Mouse (Mus musculus) intestine, embryonic 15.5 days (tissue): ENCODE results near the gene Fbxl22. TPM values are rescaled to one million over a fixed set of nuclear protein-coding genes. Genes with fewer than 3 reads are reported as not detected.

ENCODE experiments used
- ATAC-seq: fragments of 200-750 bp; cut with Nextera tagmentation; 2 replicates; pipeline ENCODE4 v1.8.0; 2017; ENCODE audit warnings: moderate TSS enrichment, moderate library complexity
- H3K27ac ChIP-seq: fragments of 300-500 bp; sonication (generic); 2 replicates; pipeline ENCODE4 v1.5.1; 2015; ENCODE audit warnings: mild to moderate bottlenecking, inconsistent platforms
- H3K27me3 ChIP-seq: fragments of 300-500 bp; sonication (generic); replicated peaks from 2 replicates; pipeline ENCODE4 v1.6.1; 2015; ENCODE audit warnings: inconsistent platforms
- H3K36me3 ChIP-seq: fragments of 300-500 bp; sonication (generic); 2 replicates; pipeline ENCODE4 v1.6.1; 2015; ENCODE audit warnings: inconsistent platforms
- H3K4me1 ChIP-seq: fragments of 300-500 bp; sonication (generic); replicated peaks from 2 replicates; pipeline ENCODE4 v1.6.1; 2015; ENCODE audit warnings: inconsistent platforms
- H3K4me2 ChIP-seq: fragments of 300-500 bp; sonication (generic); replicated peaks from 2 replicates; pipeline ENCODE4 v1.6.1; 2015; ENCODE audit warnings: mild to moderate bottlenecking, inconsistent platforms
- H3K4me3 ChIP-seq: fragments of 300-500 bp; sonication (generic); replicated peaks from 2 replicates; pipeline ENCODE4 v1.5.1; 2015; ENCODE audit warnings: inconsistent platforms
- H3K9ac ChIP-seq: fragments of 300-500 bp; sonication (generic); 2 replicates; pipeline ENCODE4 v1.6.1; 2015; ENCODE audit warnings: inconsistent platforms
- H3K9me3 ChIP-seq: fragments of 300-500 bp; sonication (generic); 2 replicates; pipeline ENCODE4 v1.6.1; 2016; ENCODE audit warnings: inconsistent platforms
- WGBS: fragments of 180-500 bp; shearing (Covaris S2); methylation state at CpG from one replicate; pipeline ENCODE4 v1.1.7; 2015; 5-methylcytosine and 5-hydroxymethylcytosine counted together
- polyA plus RNA-seq: library from polyadenylated mRNA; unstranded; fragments of >200 nt; fragmentation: Nextera tagmentation; extraction: Ambion mirVana; gene quantifications from 2 replicates; pipeline ENCODE4 v1.2.1, GENCODE M21; 2015

The Fbxl22 gene
- polyA plus RNA-seq, 1 experiment from 2014 or later, result 12.9 TPM

- H3K4me2 ChIP-seq, result no peak overlapping the region
- H3K9ac ChIP-seq, result no peak overlapping the region
- 77% methylated on average over 4 of the region's 4 CpGs for WGBS
- H3K27ac ChIP-seq, result no peak overlapping the region
- H3K4me3 ChIP-seq, result no peak overlapping the region
- no peak for ATAC-seq
- no peaks in the 10 kb centered on the region for H3K27me3 ChIP-seq
- H3K4me1 ChIP-seq, result peaks cover 5% of the 10 kb centered on the region; the same call in 1 of the 2 replicates
- H3K9me3 ChIP-seq, result no peaks in the 10 kb centered on the region
- peaks cover 16% of the 10 kb centered on the region for H3K36me3 ChIP-seq
Measured at GRCm38 (mm10) chr9:66506011-66506410, 8.4 kb downstream of the Fbxl22 start.

DNA sequence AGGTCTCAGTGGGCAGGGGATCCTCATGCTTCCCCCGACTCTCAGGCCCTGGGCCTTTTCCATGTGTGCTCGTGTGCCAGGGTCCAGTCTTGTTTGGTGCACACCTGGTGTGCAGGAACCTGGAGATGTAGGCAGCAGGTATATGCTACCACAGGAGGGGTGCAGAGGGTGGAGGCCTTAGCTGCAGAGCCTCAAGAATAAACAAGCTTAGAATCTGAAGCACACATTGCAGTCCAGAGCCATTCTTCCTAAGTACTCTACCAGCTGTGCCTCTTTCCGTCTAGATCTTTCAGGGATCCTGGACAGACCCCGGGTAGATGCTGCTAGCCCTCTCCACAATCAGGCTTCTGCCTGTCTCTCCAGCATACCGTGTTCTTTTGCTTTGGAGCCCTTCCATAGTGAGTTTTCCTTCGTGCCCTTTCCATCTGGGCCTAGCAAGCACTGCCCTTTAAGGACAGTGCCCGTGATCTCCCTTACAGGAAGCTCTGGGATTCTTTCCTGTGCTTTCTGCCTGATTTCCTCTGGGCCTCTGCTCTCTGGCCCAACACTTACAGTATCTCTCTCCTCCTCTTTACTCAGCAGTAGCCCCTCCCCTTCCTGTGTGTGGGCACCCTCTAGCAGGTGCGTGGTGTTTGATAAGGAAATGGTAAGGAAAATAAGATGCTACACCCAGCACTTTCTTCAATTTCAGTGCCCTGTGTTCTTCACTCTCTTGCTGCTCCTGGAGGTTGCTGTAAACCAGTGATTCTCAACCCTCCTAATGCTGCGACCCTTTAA is 9.1 kb downstream of the Fbxl22 start:
- Histone ChIP-seq H3K4me3 (no peak overlapping the region), H3K27me3 (no peaks in the 10 kb centered on the region), H3K36me3 (peaks cover 16% of the 10 kb centered on the region), H3K4me1 (0 out of 2 replicates have a peak, but pooled peaks cover 2% of the 10 kb centered on the region), H3K4me2 (no peak overlapping the region), H3K9ac (no peak overlapping the region), H3K9me3 (no peaks in the 10 kb centered on the region), H3K27ac (0 out of 2 replicates have a peak overlapping the region, but pooled peaks have one; percentile 3)
- peak; percentile 78 for ATAC-seq
- WGBS, result 75% methylated on average over 9 of the region's 9 CpGs

DNA sequence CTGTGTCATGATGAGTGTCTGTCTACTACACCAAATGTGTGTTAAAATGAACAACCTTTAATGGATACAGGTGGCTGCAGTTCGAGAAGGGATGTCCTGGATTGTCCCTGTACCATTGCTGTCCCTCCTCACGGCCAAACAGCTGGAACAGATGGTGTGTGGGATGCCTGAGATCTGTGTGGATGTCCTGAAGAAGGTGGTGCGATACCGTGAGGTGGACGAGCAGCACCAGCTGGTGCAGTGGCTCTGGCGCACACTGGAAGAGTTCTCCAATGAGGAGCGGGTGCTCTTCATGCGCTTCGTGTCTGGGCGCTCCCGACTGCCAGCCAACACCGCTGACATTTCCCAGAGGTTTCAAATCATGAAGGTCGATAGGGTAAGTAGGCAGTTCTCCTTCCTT is 9.9 kb downstream of the Fbxl22 start:
- Histone ChIP-seq H3K9me3 (no peaks in the 10 kb centered on the region), H3K4me3 (no peak overlapping the region), H3K27me3 (no peaks in the 10 kb centered on the region), H3K4me1 (no peaks in the 10 kb centered on the region), H3K27ac (no peak overlapping the region), H3K4me2 (no peak overlapping the region), H3K9ac (no peak overlapping the region), H3K36me3 (peaks cover 20% of the 10 kb centered on the region)
- 86% methylated on average over 13 of the region's 13 CpGs for WGBS
- no peak for ATAC-seq

DNA sequence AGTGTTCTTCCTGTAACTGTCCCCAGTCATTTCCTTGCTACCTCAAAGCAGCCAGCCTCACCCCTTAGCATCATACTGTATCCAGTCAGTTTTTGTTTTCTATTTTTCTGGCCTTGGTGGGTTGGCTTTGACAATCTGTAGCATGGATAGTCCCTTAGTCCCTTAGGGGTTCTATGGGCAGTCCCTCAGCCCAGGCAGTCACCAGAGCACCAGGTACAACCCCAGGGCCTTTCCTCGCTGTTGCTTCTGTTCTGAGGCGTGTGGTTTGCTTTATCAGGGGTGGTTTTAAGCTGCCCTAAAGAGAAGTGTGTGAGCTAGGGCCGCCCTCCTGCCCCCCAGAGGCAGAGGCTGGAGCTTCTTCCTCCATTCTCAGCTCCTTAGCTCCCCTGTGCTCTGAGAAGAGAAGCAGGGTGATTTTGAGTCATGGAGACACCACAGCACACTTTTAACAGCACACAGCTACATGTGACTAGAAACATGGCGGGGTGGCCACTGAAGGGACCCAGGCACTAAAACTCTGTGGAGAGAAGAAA is 10.4 kb downstream of the Fbxl22 start:
- ATAC-seq, result no peak

DNA sequence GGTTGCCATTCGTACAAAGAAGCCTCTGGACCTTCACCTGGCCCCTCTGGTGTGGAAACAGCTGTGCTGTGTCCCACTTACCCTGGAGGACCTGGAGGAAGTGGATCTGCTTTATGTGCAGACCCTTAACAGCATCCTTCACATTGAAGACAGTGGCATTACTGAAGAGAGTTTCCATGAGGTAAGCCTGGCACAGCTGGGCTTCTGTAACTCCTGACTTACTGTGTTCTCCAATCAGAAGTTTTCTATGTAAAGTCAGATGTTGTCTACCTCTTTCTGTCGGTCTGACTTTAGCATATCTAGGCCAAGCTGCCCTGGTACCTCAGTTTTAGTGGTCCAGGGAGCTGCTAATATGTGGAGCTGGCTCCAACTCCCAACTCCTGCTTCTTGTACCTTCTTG is 13.1 kb downstream of the Fbxl22 start:
- H3K4me2 ChIP-seq, result no peak overlapping the region
- H3K27me3 ChIP-seq, result no peaks in the 10 kb centered on the region
- no peak for ATAC-seq
- H3K27ac ChIP-seq, result no peak overlapping the region
- no peak overlapping the region for H3K4me3 ChIP-seq
- H3K36me3 ChIP-seq, result peaks cover 16% of the 10 kb centered on the region
- no peak overlapping the region for H3K9ac ChIP-seq
- 58% methylated on average over 2 of the region's 2 CpGs for WGBS
- H3K4me1 ChIP-seq, result no peaks in the 10 kb centered on the region
- no peaks in the 10 kb centered on the region for H3K9me3 ChIP-seq

More for the DNA sequence above, 10.4 kb downstream of the Fbxl22 start:
- Histone ChIP-seq H3K36me3 (peaks cover 20% of the 10 kb centered on the region), H3K27ac (no peak overlapping the region), H3K9ac (no peak overlapping the region), H3K4me1 (no peaks in the 10 kb centered on the region), H3K4me2 (no peak overlapping the region), H3K4me3 (no peak overlapping the region), H3K9me3 (no peaks in the 10 kb centered on the region), H3K27me3 (no peaks in the 10 kb centered on the region)
- WGBS, result 88% methylated on average over 4 of the region's 4 CpGs

GRCm38 (mm10) chr9:66493992-66494391 is 20.4 kb downstream of the Fbxl22 start:
- H3K4me2 ChIP-seq, result no peak overlapping the region
- peaks cover 33% of the 10 kb centered on the region for H3K36me3 ChIP-seq
- H3K4me1 ChIP-seq, result no peaks in the 10 kb centered on the region
- no peak overlapping the region for H3K9ac ChIP-seq
- H3K27ac ChIP-seq, result no peak overlapping the region
- no peak overlapping the region for H3K4me3 ChIP-seq
- no peaks in the 10 kb centered on the region for H3K9me3 ChIP-seq
- no peak for ATAC-seq
- no peaks in the 10 kb centered on the region for H3K27me3 ChIP-seq

GRCm38 (mm10) chr9:66492361-66492760 is 22.0 kb downstream of the Fbxl22 start:
- H3K27ac ChIP-seq, result no peak overlapping the region
- H3K4me1 ChIP-seq, result no peaks in the 10 kb centered on the region
- no peak overlapping the region for H3K9ac ChIP-seq
- H3K36me3 ChIP-seq, result peaks cover 39% of the 10 kb centered on the region
- H3K4me3 ChIP-seq, result no peak overlapping the region
- 92% methylated on average over 1 of the region's 1 CpGs for WGBS
- H3K4me2 ChIP-seq, result no peak overlapping the region
- H3K27me3 ChIP-seq, result no peaks in the 10 kb centered on the region
- no peak for ATAC-seq
- no peaks in the 10 kb centered on the region for H3K9me3 ChIP-seq

GRCm38 (mm10) chr9:66488786-66489185 is 25.6 kb downstream of the Fbxl22 start:
- H3K4me2 ChIP-seq, result no peak overlapping the region
- H3K9me3 ChIP-seq, result no peaks in the 10 kb centered on the region
- no peak for ATAC-seq
- no peaks in the 10 kb centered on the region for H3K27me3 ChIP-seq
- H3K27ac ChIP-seq, result no peak overlapping the region
- H3K36me3 ChIP-seq, result peaks cover 36% of the 10 kb centered on the region
- H3K4me3 ChIP-seq, result no peak overlapping the region
- H3K9ac ChIP-seq, result no peak overlapping the region
- H3K4me1 ChIP-seq, result no peaks in the 10 kb centered on the region

DNA sequence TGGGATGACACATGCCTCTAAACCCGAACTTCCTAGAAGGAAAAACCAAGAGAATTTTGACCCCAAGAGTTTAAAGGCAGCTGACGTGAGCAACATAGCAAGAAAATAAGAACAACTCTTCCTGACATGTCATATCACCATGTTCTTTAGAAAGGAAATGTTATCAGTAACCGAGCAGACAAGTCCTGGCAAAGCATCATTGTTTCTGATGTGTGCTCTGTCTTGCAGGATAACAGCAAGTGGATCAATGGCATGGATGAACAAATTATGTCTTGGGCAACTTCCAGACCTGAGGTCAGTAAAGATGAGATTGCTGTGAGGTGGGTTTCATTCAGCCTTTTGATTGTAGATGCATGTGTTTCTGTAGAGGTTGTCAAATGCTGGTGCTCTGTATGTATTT is 31.0 kb downstream of the Fbxl22 start:
- Histone ChIP-seq H3K4me3 (no peak overlapping the region), H3K27ac (no peak overlapping the region), H3K4me1 (no peaks in the 10 kb centered on the region), H3K9ac (no peak overlapping the region), H3K36me3 (peaks cover 20% of the 10 kb centered on the region), H3K9me3 (no peaks in the 10 kb centered on the region), H3K4me2 (no peak overlapping the region), H3K27me3 (no peaks in the 10 kb centered on the region)
- WGBS, result 90% methylated on average over 3 of the region's 3 CpGs
- ATAC-seq, result no peak

GRCm38 (mm10) chr9:66477785-66478184 is 36.6 kb downstream of the Fbxl22 start:
- no peak for ATAC-seq
- H3K9me3 ChIP-seq, result no peaks in the 10 kb centered on the region

GRCm38 (mm10) chr9:66465087-66465486 is 49.3 kb downstream of the Fbxl22 start:
- peaks cover 15% of the 10 kb centered on the region for H3K36me3 ChIP-seq
- no peaks in the 10 kb centered on the region for H3K27me3 ChIP-seq
- no peak for ATAC-seq
- WGBS, result 54% methylated on average over 4 of the region's 4 CpGs
- no peak overlapping the region for H3K9ac ChIP-seq
- H3K4me1 ChIP-seq, result no peaks in the 10 kb centered on the region
- H3K4me2 ChIP-seq, result no peak overlapping the region
- H3K27ac ChIP-seq, result no peak overlapping the region
- no peak overlapping the region for H3K4me3 ChIP-seq
- no peaks in the 10 kb centered on the region for H3K9me3 ChIP-seq

More at GRCm38 (mm10) chr9:66477785-66478184, 36.6 kb downstream of the Fbxl22 start:
- no peak overlapping the region for H3K27ac ChIP-seq
- H3K4me2 ChIP-seq, result no peak overlapping the region
- H3K4me3 ChIP-seq, result no peak overlapping the region
- WGBS, result 70% methylated on average over 2 of the region's 2 CpGs
- no peaks in the 10 kb centered on the region for H3K4me1 ChIP-seq
- H3K27me3 ChIP-seq, result no peaks in the 10 kb centered on the region
- H3K36me3 ChIP-seq, result peaks cover 4% of the 10 kb centered on the region; the same call in 1 of the 2 replicates
- no peak overlapping the region for H3K9ac ChIP-seq
